Mouse (Mus musculus): ENCODE measurements at regions not wholly inside any gene's neighbourhood (a gene's known extent, or its start where the extent isn't known, plus 50 kb on each side); places are given as distances from the start of the nearest gene placed in this dataset.

GRCm38 (mm10) chr10:56795396-56795795 lies 418.3 kb downstream of the Gja1 start:
- Histone ChIP-seq H3K9me3 (no peaks in the 10 kb centered on the region), H3K9ac (no peak overlapping the region), H3K27me3 (replicated peaks) (no peaks in the 10 kb centered on the region), H3K27ac (no peak overlapping the region), H3K4me2 (no peak overlapping the region), H3K36me3 (no peaks in the 10 kb centered on the region), H3K4me1 (no peaks in the 10 kb centered on the region), H3K4me3 (replicated peaks) (no peak overlapping the region)
- ATAC-seq (ENCODE audit: insufficient read depth, low FRiP score, low read depth): no peak
- 55% methylated on average over 3 of the region's 3 CpGs for WGBS

- Histone ChIP-seq H3K4me1 (no peaks in the 10 kb centered on the region), H3K9me3 (no peaks in the 10 kb centered on the region), H3K4me3 (replicated peaks) (no peak overlapping the region), H3K9ac (no peak overlapping the region), H3K4me2 (no peak overlapping the region), H3K27me3 (replicated peaks) (no peaks in the 10 kb centered on the region), H3K36me3 (no peaks in the 10 kb centered on the region), H3K27ac (no peak overlapping the region)
- WGBS: 77% methylated on average over 3 of the region's 3 CpGs
- no peak for ATAC-seq (ENCODE audit: insufficient read depth, low FRiP score, low read depth)
Observed at GRCm38 (mm10) chr10:56799307-56799706, 422.2 kb downstream of the Gja1 start.

- no peaks in the 10 kb centered on the region for H3K36me3 ChIP-seq
- no peaks in the 10 kb centered on the region for H3K27me3 ChIP-seq (replicated peaks)
- no peaks in the 10 kb centered on the region for H3K9me3 ChIP-seq
- ATAC-seq (ENCODE audit: insufficient read depth, low FRiP score, low read depth): no peak
- no peaks in the 10 kb centered on the region for H3K4me1 ChIP-seq
- H3K4me3 ChIP-seq (replicated peaks): no peak overlapping the region
- no peak overlapping the region for H3K4me2 ChIP-seq
- WGBS: 60% methylated on average over 3 of the region's 3 CpGs
- H3K27ac ChIP-seq: no peak overlapping the region
- no peak overlapping the region for H3K9ac ChIP-seq
Observed at GRCm38 (mm10) chr10:56799745-56800144, 422.6 kb downstream of the Gja1 start.

GRCm38 (mm10) chr10:56809006-56809405 lies 431.9 kb downstream of the Gja1 start:
- Histone ChIP-seq H3K9me3 (no peaks in the 10 kb centered on the region), H3K4me1 (no peaks in the 10 kb centered on the region), H3K36me3 (no peaks in the 10 kb centered on the region), H3K27me3 (replicated peaks) (no peaks in the 10 kb centered on the region), H3K4me2 (no peak overlapping the region), H3K27ac (no peak overlapping the region), H3K9ac (no peak overlapping the region), H3K4me3 (replicated peaks) (no peak overlapping the region)
- WGBS: 70% methylated on average over 1 of the region's 1 CpGs
- ATAC-seq (ENCODE audit: insufficient read depth, low FRiP score, low read depth): no peak

GRCm38 (mm10) chr10:56822158-56822557 lies 445.0 kb downstream of the Gja1 start:
- no peaks in the 10 kb centered on the region for H3K9me3 ChIP-seq
- H3K36me3 ChIP-seq: no peaks in the 10 kb centered on the region
- no peaks in the 10 kb centered on the region for H3K4me1 ChIP-seq
- ATAC-seq (ENCODE audit: insufficient read depth, low FRiP score, low read depth): no peak
- H3K9ac ChIP-seq: no peak overlapping the region
- H3K27me3 ChIP-seq (replicated peaks): no peaks in the 10 kb centered on the region
- no peak overlapping the region for H3K27ac ChIP-seq
- no peak overlapping the region for H3K4me2 ChIP-seq
- H3K4me3 ChIP-seq (replicated peaks): no peak overlapping the region
- WGBS: 41% methylated on average over 5 of the region's 5 CpGs

- no peaks in the 10 kb centered on the region for H3K9me3 ChIP-seq
- H3K36me3 ChIP-seq: no peaks in the 10 kb centered on the region
- no peak overlapping the region for H3K4me2 ChIP-seq
- no peaks in the 10 kb centered on the region for H3K4me1 ChIP-seq
- 78% methylated on average over 1 of the region's 1 CpGs for WGBS
- H3K9ac ChIP-seq: no peak overlapping the region
- ATAC-seq (ENCODE audit: insufficient read depth, low FRiP score, low read depth): no peak
- H3K27me3 ChIP-seq (replicated peaks): no peaks in the 10 kb centered on the region
- H3K4me3 ChIP-seq (replicated peaks): no peak overlapping the region
- H3K27ac ChIP-seq: no peak overlapping the region
Observed at GRCm38 (mm10) chr10:56831331-56831730, 454.2 kb downstream of the Gja1 start.

- WGBS: 76% methylated on average over 4 of the region's 4 CpGs
- Histone ChIP-seq H3K4me1 (no peaks in the 10 kb centered on the region), H3K4me2 (no peak overlapping the region), H3K4me3 (replicated peaks) (no peak overlapping the region), H3K27me3 (replicated peaks) (no peaks in the 10 kb centered on the region), H3K9ac (no peak overlapping the region), H3K36me3 (no peaks in the 10 kb centered on the region), H3K27ac (no peak overlapping the region), H3K9me3 (no peaks in the 10 kb centered on the region)
- ATAC-seq (ENCODE audit: insufficient read depth, low FRiP score, low read depth): no peak
Observed at GRCm38 (mm10) chr10:56831966-56832365, 454.8 kb downstream of the Gja1 start.

- Histone ChIP-seq H3K4me1 (no peaks in the 10 kb centered on the region), H3K9ac (no peak overlapping the region), H3K27me3 (replicated peaks) (no peaks in the 10 kb centered on the region), H3K4me2 (no peak overlapping the region), H3K36me3 (no peaks in the 10 kb centered on the region), H3K4me3 (replicated peaks) (no peak overlapping the region), H3K9me3 (no peaks in the 10 kb centered on the region), H3K27ac (no peak overlapping the region)
- no peak for ATAC-seq (ENCODE audit: insufficient read depth, low FRiP score, low read depth)
- WGBS: 89% methylated on average over 4 of the region's 4 CpGs
Observed at GRCm38 (mm10) chr10:56836130-56836529, 459.0 kb downstream of the Gja1 start.

- Histone ChIP-seq H3K27ac (no peak overlapping the region), H3K36me3 (no peaks in the 10 kb centered on the region), H3K4me3 (replicated peaks) (no peak overlapping the region), H3K4me2 (no peak overlapping the region), H3K9ac (no peak overlapping the region), H3K9me3 (no peaks in the 10 kb centered on the region), H3K4me1 (no peaks in the 10 kb centered on the region), H3K27me3 (replicated peaks) (no peaks in the 10 kb centered on the region)
- no peak for ATAC-seq (ENCODE audit: insufficient read depth, low FRiP score, low read depth)
- WGBS: 53% methylated on average over 9 of the region's 9 CpGs
Observed at GRCm38 (mm10) chr10:56839006-56839495, 461.9 kb downstream of the Gja1 start.

GRCm38 (mm10) chr10:56839545-56839944 lies 462.4 kb downstream of the Gja1 start:
- Histone ChIP-seq H3K27me3 (replicated peaks) (no peaks in the 10 kb centered on the region), H3K27ac (no peak overlapping the region), H3K4me2 (no peak overlapping the region), H3K9me3 (no peaks in the 10 kb centered on the region), H3K4me3 (replicated peaks) (no peak overlapping the region), H3K36me3 (no peaks in the 10 kb centered on the region), H3K9ac (no peak overlapping the region), H3K4me1 (no peaks in the 10 kb centered on the region)
- ATAC-seq (ENCODE audit: insufficient read depth, low FRiP score, low read depth): no peak
- 34% methylated on average over 2 of the region's 2 CpGs for WGBS

- Histone ChIP-seq H3K9me3 (no peaks in the 10 kb centered on the region), H3K9ac (no peak overlapping the region), H3K36me3 (no peaks in the 10 kb centered on the region), H3K4me1 (no peaks in the 10 kb centered on the region), H3K4me2 (no peak overlapping the region), H3K4me3 (replicated peaks) (no peak overlapping the region), H3K27me3 (replicated peaks) (no peaks in the 10 kb centered on the region), H3K27ac (no peak overlapping the region)
- WGBS: 68% methylated on average over 5 of the region's 5 CpGs
- ATAC-seq (ENCODE audit: insufficient read depth, low FRiP score, low read depth): no peak
Observed at GRCm38 (mm10) chr10:56840732-56841131, 463.6 kb downstream of the Gja1 start.

- WGBS: 63% methylated on average over 8 of the region's 8 CpGs
- no peak for ATAC-seq (ENCODE audit: insufficient read depth, low FRiP score, low read depth)
- no peak overlapping the region for H3K9ac ChIP-seq
- H3K27me3 ChIP-seq (replicated peaks): no peaks in the 10 kb centered on the region
- H3K9me3 ChIP-seq: no peaks in the 10 kb centered on the region
- no peaks in the 10 kb centered on the region for H3K4me1 ChIP-seq
- H3K4me3 ChIP-seq (replicated peaks): no peak overlapping the region
- no peak overlapping the region for H3K4me2 ChIP-seq
- no peak overlapping the region for H3K27ac ChIP-seq
- H3K36me3 ChIP-seq: no peaks in the 10 kb centered on the region
Observed at GRCm38 (mm10) chr10:56841486-56841885, 464.4 kb downstream of the Gja1 start.

GRCm38 (mm10) chr10:56841973-56842372 lies 464.8 kb downstream of the Gja1 start:
- Histone ChIP-seq H3K9me3 (no peaks in the 10 kb centered on the region), H3K4me1 (no peaks in the 10 kb centered on the region), H3K9ac (no peak overlapping the region), H3K36me3 (no peaks in the 10 kb centered on the region), H3K4me3 (replicated peaks) (no peak overlapping the region), H3K4me2 (no peak overlapping the region), H3K27ac (no peak overlapping the region), H3K27me3 (replicated peaks) (no peaks in the 10 kb centered on the region)
- ATAC-seq (ENCODE audit: insufficient read depth, low FRiP score, low read depth): no peak
- 52% methylated on average over 1 of the region's 1 CpGs for WGBS
